Mouse (Mus musculus) lung, adult 2 months (tissue): ENCODE data around the gene Fbxo39. TPM values are rescaled to one million over a fixed set of nuclear protein-coding genes. Genes with fewer than 3 reads are reported as not detected.

Source experiments
- DNase-seq: peaks from one replicate; pipeline ENCODE4 v3.0.0; 2022
- H3K4me1 ChIP-seq: fragments of 200-500 bp; 2 replicates; pipeline ENCODE4 v1.6.1; 2011; ENCODE audit warnings: low read length; ENCODE audit not compliant: control insufficient read depth, insufficient read depth
- H3K4me3 ChIP-seq: fragments of 200-500 bp; replicated peaks from 2 replicates; pipeline ENCODE3; 2011; ENCODE audit warnings: low read depth, mild to moderate bottlenecking, control low read depth, low read length; ENCODE audit errors: extremely low read depth
- CTCF ChIP-seq: fragments of 200-500 bp; IDR thresholded peaks from 2 replicates; pipeline ENCODE4 v1.5.1; 2011; ENCODE audit warnings: mild to moderate bottlenecking, low read length, control low read depth; ENCODE audit not compliant: insufficient read depth
- POLR2A ChIP-seq: fragments of 200-500 bp; IDR thresholded peaks from 2 replicates; pipeline ENCODE4 v1.6.1; 2011; ENCODE audit warnings: low read depth, mild to moderate bottlenecking, control low read depth, low read length, borderline replicate concordance; ENCODE audit errors: extremely low read depth
- WGBS: fragments of 180-500 bp; shearing (Covaris S2); methylation state at CpG from one replicate; pipeline ENCODE4 v1.1.7; 2018; 5-methylcytosine and 5-hydroxymethylcytosine counted together
- polyA plus RNA-seq: library from polyadenylated mRNA; depleted of rRNA; stranded (reverse); fragments of >200 nt; gene quantifications from 2 replicates; pipeline ENCODE4 v1.2.3, GENCODE M21; 2012

The Fbxo39 gene
- polyA plus RNA-seq, 1 experiment, result 0.31 TPM

DNA sequence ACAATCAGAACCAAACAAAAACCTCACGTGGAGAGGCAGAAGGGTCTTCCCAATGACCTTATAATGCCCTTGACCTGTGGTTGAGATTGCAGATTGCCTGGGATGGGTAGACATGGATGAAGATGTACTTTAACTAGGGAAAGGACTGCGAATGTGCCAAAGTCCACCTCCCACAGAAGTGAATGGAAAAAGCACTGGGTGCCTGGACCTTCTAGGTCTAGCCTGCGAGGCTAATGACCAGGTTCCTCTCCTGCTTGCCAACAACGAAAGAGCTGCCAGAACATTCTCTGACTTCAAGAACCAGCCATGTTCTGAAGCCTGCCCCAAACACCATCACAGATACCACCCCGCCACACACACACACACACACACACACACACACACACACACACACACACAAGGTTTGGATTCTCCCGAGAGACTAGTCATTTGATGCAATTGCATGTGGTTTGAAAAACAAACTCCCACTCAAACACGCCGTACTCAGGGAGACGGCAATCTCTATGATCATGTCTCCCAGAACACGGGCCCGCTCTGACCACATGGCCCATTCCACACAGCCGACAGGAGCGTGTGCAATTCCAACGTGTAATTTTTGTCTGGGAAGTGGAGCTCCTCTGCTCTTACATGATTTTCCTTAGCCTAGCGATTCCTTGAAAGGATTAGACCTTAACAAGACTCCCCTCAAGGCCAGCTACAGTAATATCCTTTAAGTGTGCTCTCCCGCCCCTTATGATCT is 30.6 kb upstream of the Fbxo39 start:
- whole genome bisulfite sequencing, result 87% methylated on average over 16 of the region's 16 CpGs
- H3K4me1 ChIP-seq, result no peaks in the 10 kb centered on the region
- no peak for DNase-seq
- TF ChIP-seq POLR2A (no peak), CTCF (no peak)
- no peak overlapping the region for H3K4me3 ChIP-seq

DNA sequence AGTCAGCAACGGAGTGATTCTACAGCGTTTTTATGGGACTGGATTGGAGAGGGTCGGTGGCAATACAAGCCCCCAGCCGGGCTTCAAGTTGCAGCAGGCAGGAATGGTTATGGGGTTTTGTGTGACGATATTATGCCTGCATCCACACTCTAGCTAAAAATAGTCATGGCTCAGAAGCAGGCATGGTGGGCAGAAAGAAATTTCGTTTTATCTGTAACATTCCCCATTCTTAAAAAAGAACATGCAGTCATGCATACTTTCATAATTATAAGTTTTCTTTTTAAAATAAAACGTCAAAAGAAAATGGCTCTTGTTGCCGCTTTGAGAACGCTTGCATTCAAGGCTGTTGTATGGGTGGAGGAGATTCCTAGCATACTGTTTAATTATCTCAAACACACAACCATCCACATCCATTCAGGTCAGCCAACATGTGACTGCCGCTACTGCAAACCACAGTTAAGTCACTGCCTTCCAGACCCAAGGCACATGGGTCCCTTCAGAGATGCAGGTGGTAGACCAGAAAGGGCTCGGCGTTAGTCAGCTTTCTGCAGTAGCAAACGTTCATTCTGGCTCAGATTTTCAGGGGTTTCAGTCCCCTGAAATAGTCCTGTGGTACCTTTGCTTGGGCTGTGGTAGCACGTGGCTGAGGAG is 29.6 kb upstream of the Fbxo39 start:
- 75% methylated on average over 14 of the region's 14 CpGs for WGBS
- DNase-seq, result no peak
- TF ChIP-seq POLR2A (no peak), CTCF (no peak)
- H3K4me3 ChIP-seq, result no peak overlapping the region
- no peaks in the 10 kb centered on the region for H3K4me1 ChIP-seq

DNA sequence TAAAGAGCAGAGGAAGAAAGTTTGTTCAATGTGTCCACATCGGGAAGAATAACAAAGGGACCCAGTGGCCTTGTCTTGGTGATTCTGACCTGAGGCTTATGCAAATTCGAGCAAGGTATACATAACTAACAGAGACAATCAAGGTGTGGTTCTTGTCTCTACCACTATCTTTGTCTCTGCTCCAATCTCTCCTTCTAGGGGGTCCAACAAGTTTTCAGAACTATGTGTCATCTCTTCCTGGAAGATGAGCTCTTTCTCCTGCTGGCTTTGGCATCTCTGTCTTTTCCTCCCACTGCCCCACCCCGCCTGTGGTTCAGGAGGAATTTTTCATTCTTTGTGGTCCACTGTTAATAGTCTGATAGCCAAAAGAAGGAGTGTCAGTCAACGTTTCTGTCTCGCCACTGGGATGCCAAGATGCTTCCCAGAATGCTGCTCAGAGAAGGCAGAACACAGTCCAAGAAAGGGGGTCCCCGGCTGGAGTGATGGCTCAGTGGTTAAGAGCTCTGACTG is 28.2 kb upstream of the Fbxo39 start:
- Histone ChIP-seq H3K4me3 (no peak overlapping the region), H3K4me1 (no peaks in the 10 kb centered on the region)
- no peak for DNase-seq
- 74% methylated on average over 6 of the region's 6 CpGs for WGBS
- TF ChIP-seq POLR2A (no peak), CTCF (no peak)

GRCm38 (mm10) chr11:72286651-72287050 is 27.6 kb upstream of the Fbxo39 start:
- WGBS, result 72% methylated on average over 3 of the region's 3 CpGs
- TF ChIP-seq CTCF (no peak), POLR2A (no peak)
- Histone ChIP-seq H3K4me1 (no peaks in the 10 kb centered on the region), H3K4me3 (no peak overlapping the region)
- DNase-seq, result no peak

DNA sequence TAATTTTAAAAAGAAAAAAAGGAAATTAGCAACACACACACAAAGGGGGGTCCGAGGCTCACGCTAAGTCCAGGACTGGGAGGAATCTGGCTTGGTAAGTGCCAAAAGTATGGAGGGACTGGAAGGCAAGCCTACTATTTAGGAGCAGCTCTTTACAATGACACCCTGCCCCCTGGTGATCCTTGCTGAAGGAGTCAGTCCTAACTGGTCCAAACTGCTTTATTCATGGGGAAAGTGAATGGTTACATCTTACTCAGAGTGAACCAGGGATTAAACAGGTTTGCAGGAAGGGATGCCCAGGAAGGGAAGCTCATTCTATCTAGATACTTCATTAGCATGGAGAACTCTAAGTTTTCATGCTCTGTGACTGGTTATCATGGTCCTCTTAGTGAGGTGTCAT is 27.1 kb upstream of the Fbxo39 start:
- Histone ChIP-seq H3K4me1 (no peaks in the 10 kb centered on the region), H3K4me3 (no peak overlapping the region)
- no peak for TF ChIP-seq CTCF
- no peak for TF ChIP-seq POLR2A
- DNase-seq, result no peak
- 91% methylated on average over 2 of the region's 2 CpGs for WGBS

DNA sequence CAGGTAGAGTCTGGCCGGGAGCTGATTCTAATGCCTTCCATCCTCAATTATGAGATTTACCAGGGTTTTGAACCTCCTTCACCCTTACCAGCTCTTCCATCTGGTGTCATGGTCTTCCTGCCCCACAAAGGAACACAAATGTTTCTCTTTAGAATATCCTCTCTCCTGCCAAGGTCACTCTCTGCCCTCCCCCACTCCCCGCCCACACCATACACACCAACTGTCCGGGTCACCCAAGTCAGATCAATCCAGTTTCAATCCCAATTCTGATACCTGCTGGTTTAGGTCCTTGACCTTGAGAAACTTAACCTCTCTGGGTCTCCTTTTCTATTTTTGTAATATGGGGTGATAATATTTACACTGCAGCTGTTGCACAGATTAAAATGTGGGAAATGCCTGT is 26.7 kb upstream of the Fbxo39 start:
- TF ChIP-seq POLR2A (no peak), CTCF (no peak)
- H3K4me1 ChIP-seq, result no peaks in the 10 kb centered on the region
- no peak overlapping the region for H3K4me3 ChIP-seq
- 69% methylated on average over 3 of the region's 3 CpGs for WGBS
- DNase-seq, result no peak

DNA sequence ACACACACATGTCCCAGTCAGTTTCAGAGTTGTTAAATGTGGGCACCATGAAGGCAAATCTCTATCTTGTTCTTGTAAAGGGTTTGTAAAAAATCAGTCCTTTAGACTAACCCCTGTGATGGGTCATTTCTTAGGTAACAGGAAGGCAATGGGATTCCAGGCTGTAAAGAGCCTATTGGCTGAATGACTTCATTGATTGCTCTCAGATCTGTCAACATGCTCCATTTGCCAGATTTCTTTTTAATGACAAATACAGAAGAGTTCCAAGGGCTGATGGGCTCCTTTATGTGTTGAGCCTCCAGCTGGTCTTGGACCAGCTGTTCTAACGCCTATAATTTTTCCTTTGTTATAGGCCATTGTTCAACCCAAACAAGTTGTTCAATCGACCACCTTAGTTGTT is 21.1 kb upstream of the Fbxo39 start:
- H3K4me3 ChIP-seq, result no peak overlapping the region
- H3K4me1 ChIP-seq, result no peaks in the 10 kb centered on the region
- WGBS, result 92% methylated on average over 2 of the region's 2 CpGs
- DNase-seq, result no peak
- no peak for TF ChIP-seq CTCF
- TF ChIP-seq POLR2A, result no peak

- DNase-seq, result peak; percentile 56
- Histone ChIP-seq H3K4me1 (peaks cover 15% of the 10 kb centered on the region), H3K4me3 (peak within 1 kb of the TSS; percentile 79)
- under 1% methylated on average over 6 of the region's 6 CpGs for WGBS
- TF ChIP-seq CTCF, result no peak
- peak; percentile 66; the same call in 1 of the 2 replicates for TF ChIP-seq POLR2A
These were observed 12.9 kb upstream of the Fbxo39 start, which contains the start of gene Xaf1 for GRCm38 (mm10) chr11:72301334-72301733. TSS of gene Xaf1 (plus strand) at chr11:72301629.

DNA sequence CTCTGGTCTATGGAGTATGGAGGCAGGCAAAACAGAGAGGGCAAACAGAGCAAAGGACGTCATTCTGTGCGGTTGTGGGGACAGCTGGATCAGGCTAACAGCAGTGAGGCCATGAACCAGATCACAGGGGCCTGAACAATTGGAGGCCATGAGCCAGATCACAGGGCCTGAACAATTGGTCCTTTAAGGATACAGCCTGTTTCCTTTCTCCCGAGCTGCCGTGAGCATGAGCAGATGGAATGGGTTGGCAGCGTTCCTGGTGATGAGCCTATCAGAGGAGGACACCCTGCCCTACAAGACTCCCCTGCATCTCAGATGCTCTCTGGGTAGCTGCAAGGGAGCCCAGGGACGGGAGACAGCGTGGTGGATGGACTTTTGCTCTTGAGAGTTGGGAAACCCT is 12.0 kb upstream of the Fbxo39 start:
- 33% methylated on average over 7 of the region's 7 CpGs for WGBS
- H3K4me1 ChIP-seq, result peaks cover 15% of the 10 kb centered on the region
- no peak for DNase-seq
- TF ChIP-seq CTCF, result no peak
- no peak for TF ChIP-seq POLR2A
- H3K4me3 ChIP-seq, result peak overlapping the region; percentile 79
